Mouse (Mus musculus): ENCODE results near the gene Rrn3. TPM values are rescaled to one million over a fixed set of nuclear protein-coding genes. Genes with fewer than 3 reads are reported as not detected.

Rrn3 gene
- 28.1 TPM for polyA plus RNA-seq (2014; fragmentation: Illumina TruSeq; extraction: RNeasy Lipid Tissue Mini Kit (QIAGEN cat#74804); ENCODE audit: low read depth, low replicate concordance)

DNA sequence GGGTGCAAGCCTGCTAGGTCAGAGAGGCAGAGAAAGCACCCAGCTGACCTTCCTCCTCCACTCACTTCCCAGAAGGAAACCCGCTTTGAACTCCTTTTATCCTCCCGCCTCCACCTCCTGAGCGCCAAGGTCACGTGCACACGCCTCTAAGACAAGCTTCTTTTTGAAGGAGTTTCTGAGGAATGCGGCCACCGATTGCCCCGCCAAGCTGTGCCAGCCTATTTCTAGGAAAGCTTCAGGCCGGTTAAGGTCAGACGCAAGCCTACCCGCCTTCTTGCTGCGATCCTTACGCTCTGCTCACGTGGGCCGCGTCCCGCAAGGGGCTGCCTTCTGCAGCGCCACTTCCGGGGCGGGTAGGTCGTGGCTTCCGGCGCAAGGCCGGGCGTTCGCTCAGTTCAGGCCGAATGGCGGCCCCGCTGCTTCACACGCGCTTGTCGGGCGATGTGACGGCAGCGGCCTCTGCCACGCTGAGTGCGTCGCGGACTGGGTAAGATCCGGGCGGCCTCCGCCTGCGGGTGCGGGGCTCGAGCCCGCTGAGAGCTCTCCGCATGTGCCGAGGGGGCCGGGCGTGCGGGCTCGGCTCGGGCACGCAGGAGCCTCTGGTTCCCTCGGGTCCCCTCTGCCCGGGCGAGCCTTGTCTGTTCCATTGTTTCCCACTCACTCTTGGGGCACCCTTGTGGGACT is at the start of gene Rrn3:
Gene Rrn3, plus strand, starts transcription at position 356 of the 684 bp plus-strand sequence.

DNA sequence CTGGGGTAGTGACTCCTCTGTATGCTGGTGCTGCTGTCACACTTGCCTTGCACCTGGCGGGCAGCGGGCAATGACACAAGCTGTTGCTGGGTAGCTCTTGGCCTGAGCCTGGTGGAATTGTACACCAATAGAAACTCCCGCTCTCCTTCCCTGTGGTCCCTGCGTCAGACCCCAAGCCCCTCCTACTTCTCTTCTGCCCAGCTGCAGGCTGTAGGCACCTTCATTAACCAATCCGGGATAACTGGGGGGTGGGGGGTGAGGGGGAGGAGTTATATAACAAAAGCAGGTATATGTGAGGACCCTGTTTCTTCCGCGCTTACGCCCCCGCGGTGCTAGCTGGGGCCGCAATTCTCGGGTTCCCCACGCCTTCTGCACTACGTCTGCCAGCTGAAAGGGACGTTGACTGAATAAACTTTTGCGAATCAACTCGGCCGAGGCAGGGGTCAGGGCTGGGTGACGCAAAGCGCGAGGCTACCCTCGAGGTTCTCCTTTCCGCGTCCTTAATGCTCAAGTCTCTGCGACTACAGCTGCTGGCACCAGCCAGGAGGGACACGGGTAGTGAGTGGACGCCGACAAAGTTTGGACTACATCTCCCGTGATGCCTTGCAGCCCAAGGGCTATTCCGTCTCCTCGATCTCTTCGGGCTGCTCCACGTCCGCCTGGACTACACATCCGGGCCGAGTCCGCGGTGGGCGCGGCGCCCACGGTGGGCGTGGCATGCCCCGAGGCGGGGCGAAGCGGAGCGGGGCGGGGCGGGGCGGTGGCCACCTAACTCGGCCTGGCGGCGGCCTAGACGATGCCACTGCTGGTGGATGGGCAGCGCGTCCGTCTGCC is 38.3 kb downstream of the Rrn3 start, which contains the start of gene Ntan1:
Gene Ntan1, plus strand, starts transcription at position 286 of the 834 bp plus-strand sequence.

Other genes with a start within 250 kb of the Rrn3 start
- gene Parn, start 112.5 kb upstream of the Rrn3 start, polyA plus RNA-seq (2014; fragmentation: Illumina TruSeq; extraction: RNeasy Lipid Tissue Mini Kit (QIAGEN cat#74804); ENCODE audit: low read depth, low replicate concordance), result 19.5 TPM
- 32.6 TPM for gene Bfar, start 108.8 kb upstream of the Rrn3 start, polyA plus RNA-seq (2014; fragmentation: Illumina TruSeq; extraction: RNeasy Lipid Tissue Mini Kit (QIAGEN cat#74804); ENCODE audit: low read depth, low replicate concordance)
- gene 3110001I22Rik, start 108.8 kb upstream of the Rrn3 start, polyA plus RNA-seq (2014; fragmentation: Illumina TruSeq; extraction: RNeasy Lipid Tissue Mini Kit (QIAGEN cat#74804); ENCODE audit: low read depth, low replicate concordance), result 6.5 TPM
- not detected for gene Pla2g10, start 49.7 kb upstream of the Rrn3 start, polyA plus RNA-seq (2014; fragmentation: Illumina TruSeq; extraction: RNeasy Lipid Tissue Mini Kit (QIAGEN cat#74804); ENCODE audit: low read depth, low replicate concordance)
- gene Ntan1, start 38.1 kb downstream of the Rrn3 start, polyA plus RNA-seq (2014; fragmentation: Illumina TruSeq; extraction: RNeasy Lipid Tissue Mini Kit (QIAGEN cat#74804); ENCODE audit: low read depth, low replicate concordance), result 86.6 TPM
- gene Pdxdc1, start 122.4 kb downstream of the Rrn3 start, polyA plus RNA-seq (2014; fragmentation: Illumina TruSeq; extraction: RNeasy Lipid Tissue Mini Kit (QIAGEN cat#74804); ENCODE audit: low read depth, low replicate concordance), result 102 TPM
- 1,981 TPM for gene Mpv17l, start 122.5 kb downstream of the Rrn3 start, polyA plus RNA-seq (2014; fragmentation: Illumina TruSeq; extraction: RNeasy Lipid Tissue Mini Kit (QIAGEN cat#74804); ENCODE audit: low read depth, low replicate concordance)
- not detected for gene 2900011O08Rik, start 205.9 kb downstream of the Rrn3 start, polyA plus RNA-seq (2014; fragmentation: Illumina TruSeq; extraction: RNeasy Lipid Tissue Mini Kit (QIAGEN cat#74804); ENCODE audit: low read depth, low replicate concordance)
- gene Ifitm7, start 206.2 kb downstream of the Rrn3 start, polyA plus RNA-seq (2014; fragmentation: Illumina TruSeq; extraction: RNeasy Lipid Tissue Mini Kit (QIAGEN cat#74804); ENCODE audit: low read depth, low replicate concordance), result 0.40 TPM